Mouse (Mus musculus) bone marrow macrophage, adult 2 months (primary cell): ENCODE measurements around the gene Igsf11. TPM values are rescaled to one million over a fixed set of nuclear protein-coding genes. Genes with fewer than 3 reads are reported as not detected.

ENCODE experiments used
- H3K27ac ChIP-seq: 2 replicates; pipeline ENCODE4 v1.5.1; 2012; ENCODE audit warnings: low read depth, low read length; ENCODE audit not compliant: insufficient read depth
- H3K4me1 ChIP-seq: 2 replicates; pipeline ENCODE4 v1.6.1; 2012; ENCODE audit warnings: low read length; ENCODE audit not compliant: control insufficient read depth, insufficient read depth
- H3K4me3 ChIP-seq: 2 replicates; pipeline ENCODE4 v1.5.1; 2012; ENCODE audit warnings: mild to moderate bottlenecking, low read length, moderate library complexity; ENCODE audit not compliant: insufficient read depth
- CTCF ChIP-seq: IDR thresholded peaks from 2 replicates; pipeline ENCODE4 v1.5.1; 2012; ENCODE audit warnings: low read depth, mild to moderate bottlenecking, low read length, moderate library complexity
- POLR2A ChIP-seq: IDR thresholded peaks from 2 replicates; pipeline ENCODE4 v1.6.1; 2012; ENCODE audit warnings: mild to moderate bottlenecking, low read depth, low read length, borderline replicate concordance
- polyA plus RNA-seq: library from polyadenylated mRNA; stranded (reverse); fragments of >200 nt; gene quantifications from 2 replicates; pipeline ENCODE4 v1.2.4, GENCODE M21; 2012; ENCODE audit not compliant: missing spikeins, insufficient read depth, insufficient read length

Igsf11 gene
- polyA plus RNA-seq, 1 experiment: not detected

DNA sequence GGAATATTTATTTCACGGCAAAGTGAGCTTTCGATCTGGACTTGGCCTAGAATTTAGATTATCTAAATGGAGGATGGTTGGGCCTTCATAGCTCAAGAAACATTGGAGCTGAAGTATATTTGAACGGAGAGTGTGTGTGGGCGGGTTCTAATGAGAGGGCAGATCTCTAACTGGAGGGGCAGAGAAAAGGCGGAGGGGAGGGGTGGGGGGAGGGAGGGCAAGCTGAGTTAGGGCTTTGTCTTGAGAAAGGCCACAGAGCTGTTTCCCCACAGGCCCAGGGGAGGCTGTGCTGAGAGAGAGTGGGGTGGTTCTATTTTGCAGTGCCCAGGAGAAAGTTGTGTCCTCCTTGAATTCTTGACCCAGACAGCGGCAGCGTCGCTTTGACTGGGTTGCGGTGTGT lies 11.7 kb downstream of the Igsf11 start:
- no peak for TF ChIP-seq CTCF
- no peak for TF ChIP-seq POLR2A
- H3K27ac ChIP-seq: no peak overlapping the region
- no peak overlapping the region for H3K4me3 ChIP-seq
- peaks cover 24% of the 10 kb centered on the region for H3K4me1 ChIP-seq

DNA sequence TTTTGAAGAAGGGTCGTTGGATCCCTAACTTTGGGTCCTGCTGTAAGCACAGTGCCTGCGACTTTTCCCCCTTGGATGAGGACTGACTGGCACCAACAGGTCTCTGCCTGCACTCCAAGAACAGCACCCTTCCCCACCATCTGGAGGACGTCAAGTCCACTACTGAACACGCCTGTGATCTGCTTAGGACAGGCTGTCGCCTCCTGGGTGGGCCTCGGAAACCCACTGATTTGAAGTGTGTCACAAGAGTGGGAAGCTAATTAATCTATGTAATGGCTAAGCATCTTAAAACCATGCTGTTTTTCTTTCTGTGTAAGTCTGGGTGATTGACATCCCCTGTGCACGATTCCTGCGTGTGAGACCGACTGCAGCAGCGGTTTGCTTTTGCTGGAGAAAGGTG lies 13.4 kb downstream of the Igsf11 start:
- no peak overlapping the region for H3K4me3 ChIP-seq
- TF ChIP-seq CTCF (no peak), POLR2A (no peak)
- H3K27ac ChIP-seq: no peak overlapping the region
- peaks cover 18% of the 10 kb centered on the region for H3K4me1 ChIP-seq

DNA sequence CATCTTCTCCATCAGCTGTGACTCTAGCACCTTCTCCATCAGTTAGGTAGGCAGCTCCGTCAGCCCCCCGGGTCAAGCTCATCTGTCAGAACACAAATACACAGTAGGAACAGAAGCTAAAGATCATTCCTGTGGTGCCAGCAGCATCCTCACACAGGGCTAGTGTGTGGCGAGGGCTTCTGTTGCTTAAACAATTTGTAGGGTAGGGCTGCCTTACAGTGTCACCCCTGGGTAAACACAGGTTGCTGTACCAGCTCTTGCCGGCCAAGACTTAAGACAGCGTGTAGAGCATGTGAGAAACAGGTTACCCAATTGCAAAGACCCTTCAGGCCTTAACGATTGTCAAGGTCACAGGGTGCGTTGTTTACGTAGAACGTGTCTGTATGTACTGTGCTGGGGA lies 15.8 kb downstream of the Igsf11 start:
- no peak overlapping the region for H3K4me3 ChIP-seq
- no peak for TF ChIP-seq POLR2A
- no peak for TF ChIP-seq CTCF
- no peak overlapping the region for H3K27ac ChIP-seq
- peaks cover 7% of the 10 kb centered on the region for H3K4me1 ChIP-seq

DNA sequence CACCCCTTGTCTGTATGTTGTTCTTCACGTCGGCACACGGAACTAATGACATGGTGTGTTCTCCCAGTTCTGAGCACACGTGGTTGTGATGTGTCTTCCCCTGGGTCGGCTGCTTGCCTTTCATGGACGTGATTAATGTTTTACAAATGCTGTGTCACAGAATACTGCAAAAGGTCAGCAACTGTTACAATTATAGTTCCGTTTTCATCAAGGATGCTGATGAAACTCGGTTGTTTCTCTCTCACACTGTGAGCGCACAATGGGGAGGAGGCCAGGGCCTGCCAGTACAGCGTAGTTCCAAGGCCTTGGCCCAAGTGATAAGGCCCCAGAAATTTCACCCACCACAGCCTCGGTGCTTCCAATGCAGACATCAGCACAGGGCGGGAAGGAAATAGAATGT lies 17.0 kb downstream of the Igsf11 start:
- no peak overlapping the region for H3K27ac ChIP-seq
- TF ChIP-seq POLR2A (no peak), CTCF (no peak)

DNA sequence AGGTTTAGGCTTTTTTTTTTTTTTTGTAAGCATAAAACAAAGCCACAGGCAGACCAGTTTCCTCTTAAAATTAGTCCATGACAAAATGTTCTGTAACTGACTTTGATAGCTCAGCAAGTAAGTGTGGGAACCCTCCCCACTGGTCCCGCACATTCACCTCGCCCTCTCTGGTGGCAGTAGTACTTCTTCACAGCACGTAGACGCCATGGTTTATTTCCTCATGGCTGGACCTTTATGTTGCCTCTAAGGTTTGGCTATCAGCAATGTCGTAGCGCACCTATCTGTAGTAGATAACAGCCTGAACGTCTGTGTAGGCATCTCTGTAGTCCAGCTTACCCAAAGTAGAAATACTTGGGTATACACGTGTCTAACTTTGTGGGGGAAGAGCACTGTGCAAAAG lies 17.6 kb downstream of the Igsf11 start:
- peaks cover 6% of the 10 kb centered on the region for H3K4me1 ChIP-seq
- H3K27ac ChIP-seq: no peak overlapping the region
- no peak for TF ChIP-seq POLR2A
- TF ChIP-seq CTCF: no peak
- H3K4me3 ChIP-seq: no peak overlapping the region

More for the DNA sequence above, 17.0 kb downstream of the Igsf11 start:
- H3K4me3 ChIP-seq: 0 out of 2 replicates have a peak overlapping the region, but pooled peaks have one; percentile 1
- H3K4me1 ChIP-seq: peaks cover 6% of the 10 kb centered on the region

DNA sequence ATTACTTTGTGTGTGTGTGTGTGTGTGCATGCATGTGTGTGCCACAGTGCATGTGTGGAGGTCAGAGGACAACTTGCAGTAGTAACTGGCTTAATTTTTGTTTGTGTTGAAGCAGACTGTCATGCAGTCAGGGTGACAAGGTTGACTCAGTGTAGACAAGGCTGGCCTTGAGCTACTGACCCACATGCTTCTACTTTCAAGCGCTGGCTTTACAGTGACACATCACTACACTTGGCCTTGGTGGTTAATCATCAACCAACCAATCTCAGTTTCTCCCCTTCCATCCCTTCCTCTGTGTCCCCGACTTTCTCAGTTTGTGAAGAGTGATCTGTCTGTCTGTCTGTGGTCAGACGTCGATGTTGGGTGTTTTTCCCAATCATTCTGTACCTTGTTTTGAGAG lies 23.0 kb downstream of the Igsf11 start:
- Histone ChIP-seq H3K4me3 (no peak overlapping the region), H3K4me1 (no peaks in the 10 kb centered on the region), H3K27ac (no peak overlapping the region)
- TF ChIP-seq CTCF: no peak
- TF ChIP-seq POLR2A: no peak

DNA sequence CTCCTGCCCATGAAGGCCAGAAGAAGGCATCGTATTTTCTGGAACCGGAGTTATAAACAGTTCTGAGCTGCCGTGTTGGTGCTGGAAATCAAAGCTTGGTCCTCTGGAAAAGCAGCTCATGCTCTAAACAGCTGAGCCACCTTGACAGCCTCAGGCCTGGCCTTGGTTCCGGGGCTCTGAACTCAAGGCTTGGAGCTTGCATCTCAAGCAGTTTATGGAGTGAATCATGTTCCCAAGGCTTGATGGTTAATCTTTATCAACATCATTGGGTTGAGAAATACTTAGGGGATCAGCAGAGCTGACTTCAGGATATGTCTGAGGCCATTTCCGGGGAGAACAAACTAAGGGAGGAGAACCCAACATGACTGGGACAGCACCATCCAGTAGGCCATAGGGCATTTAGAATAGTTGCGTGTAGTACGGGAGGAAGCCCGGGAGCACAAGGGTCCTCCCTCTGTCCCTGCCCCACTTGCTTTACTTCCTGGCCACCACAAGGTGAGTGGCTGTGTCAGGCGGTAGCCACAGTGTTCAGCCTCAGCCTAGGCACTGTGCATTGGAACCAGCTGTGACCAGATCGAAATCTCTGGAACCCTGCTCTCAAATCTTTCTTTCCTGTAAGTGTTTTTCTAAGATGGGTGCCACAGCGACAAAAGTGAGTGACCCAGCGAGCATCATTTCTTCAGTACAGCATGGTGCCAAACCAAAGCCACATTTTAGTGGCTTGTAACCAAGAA lies 23.7 kb downstream of the Igsf11 start:
- no peak for TF ChIP-seq POLR2A
- TF ChIP-seq CTCF: no peak
- no peaks in the 10 kb centered on the region for H3K4me1 ChIP-seq
- H3K4me3 ChIP-seq: no peak overlapping the region
- H3K27ac ChIP-seq: no peak overlapping the region

DNA sequence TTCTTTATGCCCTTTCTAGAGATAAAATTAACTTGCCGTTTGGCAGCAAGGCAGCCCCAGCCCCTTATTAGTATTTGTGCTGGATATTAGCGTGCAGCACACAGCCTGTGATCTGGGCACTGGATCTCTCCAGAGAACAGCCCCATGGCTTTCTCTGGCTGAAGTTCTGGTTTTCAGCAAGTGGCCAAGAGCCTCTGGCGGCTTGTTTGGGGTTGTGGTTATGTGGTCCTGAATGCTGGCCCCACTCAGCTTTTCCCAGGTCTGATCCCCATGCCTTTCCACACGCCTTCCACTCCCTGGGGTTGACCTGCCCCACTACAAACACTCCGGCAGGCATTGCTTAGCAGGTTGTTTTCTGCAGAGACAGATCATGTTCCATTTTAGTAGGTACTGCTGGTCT lies 24.4 kb downstream of the Igsf11 start:
- H3K4me3 ChIP-seq: no peak overlapping the region
- TF ChIP-seq CTCF: no peak
- no peak for TF ChIP-seq POLR2A
- H3K27ac ChIP-seq: no peak overlapping the region
- H3K4me1 ChIP-seq: no peaks in the 10 kb centered on the region

DNA sequence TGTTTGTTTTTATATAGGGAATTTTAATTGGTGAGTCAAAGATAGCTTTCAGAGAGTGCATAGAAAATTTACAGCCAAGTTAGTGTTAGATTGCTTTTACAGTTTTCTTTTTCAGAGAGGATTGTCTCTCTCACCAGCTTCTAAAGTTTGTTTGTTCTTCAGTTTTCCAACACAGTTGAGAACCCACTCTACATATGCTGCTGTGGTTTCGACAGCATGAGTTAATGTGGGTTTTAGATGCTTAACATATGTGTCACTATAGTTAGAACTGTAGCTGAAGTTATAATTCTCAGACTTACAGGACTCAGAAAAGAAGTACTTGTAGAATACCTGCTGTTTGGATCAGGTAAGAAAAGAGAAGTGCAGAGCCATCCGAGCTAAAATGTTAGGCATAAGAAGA lies 25.6 kb downstream of the Igsf11 start:
- H3K4me3 ChIP-seq: no peak overlapping the region
- no peaks in the 10 kb centered on the region for H3K4me1 ChIP-seq
- no peak overlapping the region for H3K27ac ChIP-seq
- no peak for TF ChIP-seq POLR2A
- no peak for TF ChIP-seq CTCF

DNA sequence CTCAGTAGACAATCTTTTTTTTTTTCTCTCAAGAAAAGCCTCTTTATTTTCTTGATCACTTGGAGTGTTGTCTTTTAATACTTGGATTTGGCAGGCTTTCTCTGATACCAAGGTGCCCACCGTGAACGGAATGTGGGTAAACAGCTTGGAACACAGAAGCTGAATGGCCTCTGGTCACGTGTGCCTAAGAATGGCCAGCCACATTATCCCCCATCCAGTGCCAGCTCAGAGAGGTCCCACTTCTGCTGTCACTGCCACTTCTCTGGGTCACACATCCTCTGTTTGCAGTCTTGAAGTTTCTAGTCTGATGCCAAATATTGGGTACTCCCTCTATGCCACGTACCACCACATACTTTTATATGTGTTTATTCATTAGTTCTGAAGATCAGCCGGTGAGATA lies 28.0 kb downstream of the Igsf11 start:
- TF ChIP-seq CTCF: no peak
- no peak for TF ChIP-seq POLR2A
- no peak overlapping the region for H3K27ac ChIP-seq
- no peak overlapping the region for H3K4me3 ChIP-seq
- H3K4me1 ChIP-seq: no peaks in the 10 kb centered on the region

DNA sequence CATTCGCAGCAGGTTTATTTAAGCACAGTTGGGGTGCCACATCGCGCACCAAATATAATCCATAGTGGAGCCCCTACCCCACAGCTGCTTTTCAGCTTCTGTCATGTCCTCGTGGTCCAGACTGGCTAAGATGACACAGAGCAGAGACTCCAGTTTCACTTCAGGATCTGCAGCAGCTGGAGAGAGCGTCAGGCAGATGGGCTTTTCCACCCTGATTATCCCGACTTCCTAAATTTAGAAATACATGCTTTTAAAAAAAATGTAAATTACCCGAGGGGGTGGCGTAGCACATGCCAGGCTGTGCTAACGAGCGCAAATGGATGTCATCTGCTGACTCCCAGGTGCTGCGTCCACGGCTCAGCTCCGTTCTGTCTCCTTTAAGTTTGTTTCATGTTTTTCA lies 32.5 kb downstream of the Igsf11 start:
- Histone ChIP-seq H3K4me1 (no peaks in the 10 kb centered on the region), H3K27ac (no peak overlapping the region), H3K4me3 (no peak overlapping the region)
- no peak for TF ChIP-seq CTCF
- no peak for TF ChIP-seq POLR2A
